Mouse (Mus musculus) brain, embryonic 18.5 days (tissue): ENCODE measurements around the gene Snx10.
A peak's percentile ranks its signal among the peaks of the same experiment; 100 is the strongest.

Experiments used
- DNase-seq: peaks from one replicate; pipeline ENCODE4 v3.0.0-alpha.2; 2012; ENCODE audit warnings: low read depth, low spot score

Gene Snx10

DNA sequence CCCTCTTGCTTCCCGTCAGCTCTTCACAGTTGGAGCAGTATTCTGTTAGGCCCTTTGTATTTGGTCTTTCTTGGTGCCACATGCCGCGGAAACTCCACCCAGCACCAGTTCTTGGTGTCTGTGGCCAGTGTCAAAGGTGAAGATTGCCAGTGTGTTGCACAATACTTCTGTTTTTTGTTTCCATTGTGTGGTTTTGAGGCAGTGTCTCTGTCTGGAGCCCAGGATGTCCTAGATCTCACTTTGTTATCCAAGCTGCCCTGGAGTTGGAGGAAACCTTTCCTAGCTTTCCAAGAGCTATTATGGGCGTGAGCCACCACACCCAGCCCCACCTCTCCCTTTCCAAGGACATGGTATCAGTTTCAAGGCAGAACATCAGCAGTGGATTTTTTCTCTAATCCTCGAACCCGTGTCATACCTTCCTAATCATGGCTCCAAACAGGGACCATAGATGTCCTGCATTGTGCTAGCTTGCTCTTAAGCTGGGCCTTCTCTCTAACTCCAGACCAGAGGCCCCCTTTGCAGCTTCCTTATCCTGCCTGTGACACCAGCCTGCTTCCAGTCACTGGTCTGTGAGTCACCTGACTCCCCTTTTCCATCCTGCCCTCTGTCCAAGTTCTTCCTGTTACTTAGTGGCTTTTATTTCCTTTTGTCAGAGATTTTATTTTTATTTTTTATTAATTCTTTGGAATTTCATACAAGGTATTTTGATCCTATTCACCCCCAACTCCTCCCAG is 9.9 kb downstream of the Snx10 start:
- no peak for DNase-seq

DNA sequence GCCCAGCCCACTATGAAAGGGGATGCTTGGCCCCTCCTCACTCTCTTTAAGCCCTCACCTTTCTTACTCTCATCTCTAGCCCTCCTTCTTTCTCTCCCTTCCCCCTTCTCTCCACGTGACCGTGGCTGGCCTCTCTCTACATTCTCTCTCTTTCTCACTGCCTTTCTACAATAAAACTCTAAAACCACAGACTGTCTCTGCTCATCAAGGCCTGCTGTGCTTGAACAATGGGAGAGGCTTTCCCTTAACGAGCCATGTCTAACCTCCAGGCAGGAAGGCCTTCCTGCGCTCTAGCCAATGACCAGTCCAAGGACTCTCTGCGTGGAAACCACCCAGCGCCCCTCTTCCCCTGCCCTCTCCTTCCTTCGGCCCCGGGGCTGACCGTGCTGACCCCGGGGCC is 11.9 kb downstream of the Snx10 start:
- DNase-seq, result no peak

DNA sequence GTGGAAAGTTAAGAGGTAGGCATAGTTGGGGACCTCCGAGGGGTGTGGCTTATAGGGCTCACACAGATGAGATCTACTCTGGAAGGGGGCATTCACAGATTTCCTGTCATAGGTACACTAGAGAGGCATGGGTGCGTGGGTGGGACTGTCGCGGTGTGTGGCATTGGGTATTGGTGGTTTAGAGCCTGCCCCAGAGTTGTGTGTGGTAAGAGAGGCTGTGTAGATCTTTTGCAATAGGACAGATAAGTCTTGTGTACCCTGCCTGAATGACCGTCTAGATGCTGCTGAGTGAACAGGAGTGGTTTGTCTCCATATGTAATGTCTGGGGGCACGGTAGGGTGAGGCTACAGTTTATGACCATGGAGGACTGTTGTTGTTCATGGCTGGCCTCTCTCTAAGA is 16.8 kb downstream of the Snx10 start:
- no peak for DNase-seq

DNA sequence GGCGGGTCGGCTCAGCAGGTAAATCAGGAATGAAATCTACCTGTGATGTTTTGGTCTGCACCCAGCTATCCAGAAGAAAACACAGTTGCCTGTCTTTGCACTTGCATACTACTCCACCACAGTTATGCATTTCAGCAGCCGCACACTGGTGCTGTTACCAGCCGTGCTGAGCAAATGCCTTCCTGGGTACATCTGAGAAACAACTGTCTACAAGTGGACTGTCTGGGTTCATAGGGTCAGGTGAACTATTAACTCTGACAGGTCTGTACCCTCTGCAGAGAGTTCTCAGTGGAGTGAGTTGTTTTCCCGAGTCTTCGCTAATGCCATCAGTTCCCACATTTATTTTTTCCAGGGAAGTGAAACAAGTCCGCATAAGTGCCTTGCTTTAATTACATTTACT is 17.7 kb downstream of the Snx10 start:
- no peak for DNase-seq

DNA sequence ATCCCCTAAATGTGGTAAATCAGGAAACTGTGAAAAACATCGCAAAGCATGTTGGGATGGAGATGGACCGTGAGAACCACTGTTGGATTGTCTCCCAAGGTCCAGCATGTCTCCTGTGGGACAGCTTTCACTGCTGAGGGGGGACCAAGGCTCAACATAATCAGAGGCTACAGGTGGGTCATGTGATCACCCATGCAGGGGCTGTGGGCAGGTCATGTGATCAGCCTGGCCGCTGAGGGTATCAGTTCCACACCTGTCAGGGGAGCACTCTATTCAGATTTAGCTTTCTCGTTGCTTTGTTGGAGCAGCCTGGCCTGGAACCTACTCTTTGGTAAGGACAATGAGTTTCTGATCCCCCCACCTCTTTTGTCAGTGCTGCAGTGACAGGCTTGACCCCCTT is 18.4 kb downstream of the Snx10 start:
- DNase-seq, result no peak

- DNase-seq, result no peak
These were observed 20.0 kb downstream of the Snx10 start for GRCm38 (mm10) chr6:51543639-51544117.

GRCm38 (mm10) chr6:51544118-51544681 is 20.5 kb downstream of the Snx10 start:
- DNase-seq, result no peak

DNA sequence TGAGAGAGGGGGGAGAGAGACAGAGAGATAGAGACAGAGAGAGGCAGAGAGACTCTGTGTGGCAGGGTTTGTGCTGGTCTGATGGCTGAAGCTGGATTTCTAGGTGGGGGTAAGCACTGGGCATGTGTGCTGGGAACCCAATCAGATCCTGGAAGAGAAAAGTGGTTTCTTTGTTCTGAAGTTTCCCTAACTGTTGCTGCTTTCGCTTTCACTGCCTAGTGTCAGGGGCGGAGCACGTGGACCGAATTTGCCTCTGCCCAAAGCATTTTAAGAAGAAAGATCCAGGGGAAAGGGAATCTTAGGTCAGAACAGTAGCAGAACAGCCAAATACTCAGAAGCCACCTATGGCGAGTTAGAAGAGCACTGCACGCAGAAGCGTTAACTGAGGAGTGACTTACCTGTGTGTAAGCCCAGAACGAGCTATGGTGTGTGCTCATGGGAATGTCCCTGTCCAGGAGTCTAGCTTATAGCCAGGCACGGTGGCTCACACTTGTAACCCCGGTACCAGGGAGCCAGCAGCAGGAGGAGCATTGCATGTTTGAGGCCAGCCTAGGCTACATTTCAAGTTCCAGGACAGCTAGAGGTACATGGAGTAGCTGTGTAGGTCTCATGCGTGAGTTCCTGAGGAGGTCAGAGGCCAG is 21.6 kb downstream of the Snx10 start:
- DNase-seq, result no peak

DNA sequence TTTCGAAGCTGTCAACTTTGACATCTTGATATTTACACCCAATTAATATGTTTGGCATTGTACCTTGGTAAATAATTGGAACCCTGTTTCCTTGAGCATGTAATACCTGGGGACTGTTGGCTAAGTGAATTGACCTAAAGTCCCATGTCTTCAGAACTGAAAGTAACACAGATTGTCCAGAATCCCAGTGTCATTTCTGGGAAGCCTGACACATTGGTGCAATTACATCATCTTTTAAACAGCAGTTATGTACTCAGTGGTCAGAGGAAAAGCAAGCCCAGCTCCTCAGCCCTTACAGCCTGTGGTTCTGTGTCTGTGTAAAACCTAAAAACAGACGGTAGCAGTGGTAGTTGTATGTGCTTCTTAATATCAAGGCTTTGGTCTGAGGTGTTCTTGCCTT is 22.4 kb downstream of the Snx10 start:
- no peak for DNase-seq

DNA sequence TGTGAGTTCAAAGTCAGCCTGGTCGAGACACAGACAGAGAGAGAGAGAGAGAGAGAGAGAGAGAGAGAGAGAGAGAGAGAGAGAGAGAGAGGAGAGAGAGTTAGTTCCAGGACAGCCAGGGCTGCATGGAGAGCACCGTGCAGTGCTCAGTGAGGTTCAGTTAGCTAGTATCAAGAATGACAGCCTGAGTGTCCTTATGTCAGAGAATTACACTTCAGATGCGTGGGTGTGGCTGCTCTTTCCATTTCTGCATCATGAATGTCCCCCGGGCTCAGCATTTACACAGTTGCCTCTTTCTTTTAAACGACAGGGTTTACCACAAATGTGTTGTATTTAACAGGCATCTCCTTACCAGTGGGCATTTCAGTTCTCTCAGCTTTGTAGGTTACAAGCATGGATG is 25.1 kb downstream of the Snx10 start:
- no peak for DNase-seq

GRCm38 (mm10) chr6:51551267-51551802 is 27.6 kb downstream of the Snx10 start:
- no peak for DNase-seq

DNA sequence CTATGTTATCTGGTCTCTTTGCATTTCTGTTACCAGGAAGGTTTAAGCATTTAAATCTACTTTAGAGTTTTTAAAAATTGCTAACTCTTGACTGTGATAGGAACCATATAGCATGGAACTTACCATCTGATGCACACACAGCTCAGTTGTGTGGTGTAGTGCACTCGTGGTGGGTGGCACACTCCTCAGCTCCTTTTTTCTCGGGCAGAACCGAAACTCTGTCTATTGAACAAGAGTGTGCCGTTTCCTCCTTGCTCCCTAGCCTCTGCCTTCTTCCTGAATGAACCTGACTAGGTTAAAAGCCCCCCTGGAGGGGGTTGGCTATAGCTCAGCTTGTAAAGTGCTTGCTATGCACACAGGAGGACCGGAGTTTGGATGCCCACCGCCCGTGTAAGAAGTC is 32.9 kb downstream of the Snx10 start:
- no peak for DNase-seq

- DNase-seq, result no peak
These were observed 34.6 kb downstream of the Snx10 start for GRCm38 (mm10) chr6:51558311-51558710.

DNA sequence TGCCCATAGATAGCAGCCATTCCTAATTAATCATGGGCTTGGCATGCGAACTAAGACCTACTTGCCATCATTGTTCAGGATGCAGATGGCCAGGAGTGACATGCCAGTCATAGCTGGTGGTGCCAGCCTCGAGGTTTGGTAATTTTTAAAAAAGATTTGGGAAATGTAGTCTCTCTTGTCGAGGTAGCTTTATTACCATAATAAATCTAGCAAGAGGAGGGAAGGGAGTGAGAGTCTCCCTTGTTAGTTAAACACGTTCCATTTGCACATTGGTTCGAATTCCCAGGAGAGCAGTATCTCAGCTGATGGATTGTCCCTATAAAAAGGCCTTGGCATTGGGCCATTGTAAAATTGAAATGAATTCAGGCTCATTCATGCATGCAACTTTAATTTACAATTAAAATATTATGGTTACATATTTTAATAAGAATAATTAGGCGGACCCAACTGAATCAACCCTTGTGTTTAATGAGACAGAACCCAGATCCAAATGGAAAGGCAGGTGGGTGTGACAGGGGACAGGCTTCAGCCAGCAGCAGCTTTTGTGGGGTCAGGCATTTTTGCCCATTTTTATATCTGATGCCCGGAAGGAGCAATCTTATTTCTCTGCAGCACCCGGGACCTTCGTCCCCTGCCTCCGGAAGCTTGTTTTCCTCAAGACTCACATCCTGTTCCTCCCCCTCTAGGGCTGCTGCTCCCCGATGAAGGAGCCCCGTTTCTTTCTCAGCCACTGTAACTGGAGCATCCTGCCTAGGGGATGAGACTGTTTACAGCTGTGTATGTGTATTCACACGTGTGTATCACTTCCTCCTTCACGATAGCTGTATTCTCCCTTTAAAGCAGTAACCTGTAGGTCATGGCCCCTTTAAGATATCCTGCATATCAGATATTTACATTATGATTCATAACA is 43.3 kb downstream of the Snx10 start:
- peak; percentile 28 for DNase-seq

DNA sequence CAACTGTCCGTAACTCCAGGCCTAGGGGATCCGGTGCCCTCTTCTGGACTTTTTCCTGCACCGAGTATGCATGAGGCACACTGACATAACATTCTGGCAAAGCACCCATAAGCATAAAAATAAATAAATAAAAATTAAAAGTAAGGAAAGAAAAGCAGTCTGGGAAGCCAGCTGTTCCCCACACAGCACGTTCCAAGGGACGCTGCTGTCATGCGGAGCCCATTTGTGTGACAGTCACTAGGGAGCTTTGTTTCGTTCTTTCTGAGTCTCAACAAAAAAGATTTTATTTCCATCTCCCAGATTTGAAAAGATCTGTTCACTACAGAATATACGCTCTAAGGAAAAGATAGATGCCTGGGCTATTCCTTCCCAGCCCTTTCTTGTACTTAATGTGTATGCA is 45.4 kb downstream of the Snx10 start:
- no peak for DNase-seq

DNA sequence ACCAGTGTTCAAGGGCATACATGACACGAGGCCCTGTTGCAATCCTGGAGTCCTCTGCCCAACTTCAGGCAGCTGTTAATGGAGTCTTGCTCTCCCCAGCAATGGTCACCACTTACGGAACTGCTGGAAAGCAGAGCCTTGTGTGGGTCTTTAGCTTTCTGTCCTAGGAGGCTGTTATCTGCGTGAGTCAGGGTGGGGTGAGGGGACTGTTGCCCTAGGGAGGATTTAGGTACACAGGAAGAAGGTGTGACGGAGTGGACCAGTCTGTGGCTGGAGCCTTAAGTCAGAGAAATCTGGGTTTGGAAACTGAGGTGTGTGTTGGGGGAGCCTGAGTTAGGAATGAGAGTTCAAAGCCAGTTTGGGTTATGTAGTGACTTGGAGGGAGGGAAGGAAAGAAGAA is 49.4 kb downstream of the Snx10 start:
- DNase-seq, result no peak

- no peak for DNase-seq
These were observed 50.4 kb downstream of the Snx10 start for GRCm38 (mm10) chr6:51574132-51574531.

DNA sequence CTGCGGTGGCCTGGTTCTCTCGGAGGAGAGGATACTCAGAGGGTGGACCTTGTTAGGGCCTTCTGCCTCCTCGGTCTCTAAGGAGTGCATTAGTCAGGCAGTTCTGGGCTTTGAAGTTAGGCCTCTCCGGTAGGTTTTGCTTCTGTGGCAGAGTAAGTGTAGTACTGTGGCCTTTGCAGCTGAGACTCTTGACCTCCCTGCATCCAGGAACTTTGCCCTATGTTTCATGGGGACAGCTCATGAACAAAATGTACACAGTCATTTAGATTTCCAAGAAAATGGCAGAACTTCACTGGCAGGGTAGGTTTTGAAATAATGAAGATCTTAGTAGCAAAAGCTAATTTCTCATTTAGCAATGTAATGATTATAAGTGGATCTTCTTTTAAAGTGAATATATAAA is 54.7 kb downstream of the Snx10 start:
- no peak for DNase-seq

- DNase-seq, result peak; percentile 76
These were observed 56.5 kb downstream of the Snx10 start for GRCm38 (mm10) chr6:51580040-51580680.

- DNase-seq, result no peak
These were observed 57.7 kb downstream of the Snx10 start for GRCm38 (mm10) chr6:51581418-51581817.

DNA sequence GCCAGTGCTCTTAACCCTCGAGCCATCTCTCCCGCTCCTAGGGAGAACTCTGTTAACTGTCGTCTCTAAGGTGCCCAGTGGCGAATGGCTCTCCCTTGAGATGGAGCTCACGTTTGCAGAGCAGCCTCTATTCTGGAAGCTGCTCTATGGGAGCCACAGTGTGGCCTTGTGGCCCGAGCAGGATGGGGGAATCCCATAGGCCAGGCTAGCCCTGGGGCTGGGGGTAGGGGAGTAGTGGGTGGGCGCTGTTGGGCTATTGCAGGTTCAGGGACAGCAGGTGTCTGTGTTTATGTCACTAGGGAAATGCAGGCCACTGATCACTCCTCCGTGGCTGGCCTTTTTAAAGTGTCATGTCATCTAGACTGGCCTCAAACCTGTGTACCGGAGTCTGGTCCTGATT is 58.4 kb downstream of the Snx10 start:
- no peak for DNase-seq
